Mouse (Mus musculus): ENCODE data around the gene Zfp280d.

- TF ChIP-seq CTCF (IDR thresholded peaks at IDR 0.05; ENCODE audit: extremely low read depth, insufficient read depth, low read length), result no peak
- no peak for TF ChIP-seq POLR2A (IDR thresholded peaks at IDR 0.05; ENCODE audit: extremely low read depth, insufficient read depth, low read length)
Measured at GRCm38 (mm10) chr9:72226536-72226935, 48.1 kb upstream of the Zfp280d start.

Data from cortical plate, adult 2 months (tissue).